Mouse (Mus musculus) MEL-GATA-1-ER (cell line): ENCODE measurements around the gene Izumo1r.

Source experiments
- DNase-seq: peaks from one replicate; pipeline ENCODE4 v3.0.0-alpha.2; 2012; ENCODE audit warnings: low read depth; ENCODE audit errors: extremely low read depth

Izumo1r gene

GRCm38 (mm10) chr9:14903581-14904378 is at the start of gene Izumo1r:
Gene Izumo1r (minus strand): TSS chr9:14903949.
- no peak for DNase-seq

GRCm38 (mm10) chr9:14951072-14951471 is 47.3 kb upstream of the Izumo1r start:
- DNase-seq, result no peak

GRCm38 (mm10) chr9:14948843-14949242 is 45.1 kb upstream of the Izumo1r start:
- no peak for DNase-seq

- no peak for DNase-seq
These were observed 42.9 kb upstream of the Izumo1r start for GRCm38 (mm10) chr9:14946677-14947076.

GRCm38 (mm10) chr9:14945919-14946318 is 42.2 kb upstream of the Izumo1r start:
- no peak for DNase-seq

GRCm38 (mm10) chr9:14942143-14942720 is 38.5 kb upstream of the Izumo1r start:
- no peak for DNase-seq

GRCm38 (mm10) chr9:14939610-14940009 is 35.9 kb upstream of the Izumo1r start:
- DNase-seq, result no peak

- no peak for DNase-seq
These were observed 33.6 kb upstream of the Izumo1r start for GRCm38 (mm10) chr9:14937308-14937707.

- no peak for DNase-seq
These were observed 31.1 kb upstream of the Izumo1r start for GRCm38 (mm10) chr9:14934851-14935250.

- no peak for DNase-seq
These were observed 28.2 kb upstream of the Izumo1r start for GRCm38 (mm10) chr9:14931943-14932342.

- DNase-seq, result no peak
These were observed 27.5 kb upstream of the Izumo1r start for GRCm38 (mm10) chr9:14931211-14931610.

- no peak for DNase-seq
These were observed 22.8 kb upstream of the Izumo1r start for GRCm38 (mm10) chr9:14926593-14926992.

GRCm38 (mm10) chr9:14923625-14924024 is 19.9 kb upstream of the Izumo1r start:
- DNase-seq, result no peak

- no peak for DNase-seq
These were observed 18.3 kb upstream of the Izumo1r start for GRCm38 (mm10) chr9:14921971-14922560.

- no peak for DNase-seq
These were observed 17.5 kb upstream of the Izumo1r start for GRCm38 (mm10) chr9:14921254-14921653.

GRCm38 (mm10) chr9:14920608-14921007 is 16.9 kb upstream of the Izumo1r start:
- no peak for DNase-seq

- no peak for DNase-seq
These were observed 15.3 kb upstream of the Izumo1r start for GRCm38 (mm10) chr9:14918825-14919668.

- no peak for DNase-seq
These were observed 13.9 kb upstream of the Izumo1r start for GRCm38 (mm10) chr9:14917661-14918060.

- DNase-seq, result no peak
These were observed 8.3 kb upstream of the Izumo1r start for GRCm38 (mm10) chr9:14912037-14912436.

GRCm38 (mm10) chr9:14909981-14910380 is 6.2 kb upstream of the Izumo1r start:
- no peak for DNase-seq

GRCm38 (mm10) chr9:14907816-14908415 is 4.2 kb upstream of the Izumo1r start:
- DNase-seq, result no peak
